Mouse (Mus musculus) R1 (cell line): ENCODE data around the gene Oxld1.
"Not testable (repeated sequence)": the region's sequence is repeated elsewhere in the genome, so short reads cannot be mapped to it uniquely, and the experiment has no call there.

Source experiments
- DNase-seq: peaks from one replicate; pipeline ENCODE4 v3.0.0-alpha.2; 2018; ENCODE audit warnings: low read depth, low spot score

Gene Oxld1

GRCm38 (mm10) chr11:120423569-120424295 is 34.1 kb downstream of the Oxld1 start:
- DNase-seq: peak; percentile 89

GRCm38 (mm10) chr11:120422651-120423568 is 35.0 kb downstream of the Oxld1 start:
- no peak for DNase-seq

- DNase-seq: no peak
These were observed 39.3 kb downstream of the Oxld1 start for GRCm38 (mm10) chr11:120418592-120418991.

GRCm38 (mm10) chr11:120417852-120418251 is 40.0 kb downstream of the Oxld1 start:
- DNase-seq: no peak

GRCm38 (mm10) chr11:120413621-120414020 is 44.2 kb downstream of the Oxld1 start:
- DNase-seq: not testable (repeated sequence)
